Mouse (Mus musculus): Measurements from ENCODE around the gene Sstr5. TPM values are rescaled to one million over a fixed set of nuclear protein-coding genes. Genes with fewer than 3 reads are reported as not detected.

Sstr5 gene
- total and polyA plus RNA-seq, 2 experiments from 2014 or later = 1.7 to 2.0 TPM

DNA sequence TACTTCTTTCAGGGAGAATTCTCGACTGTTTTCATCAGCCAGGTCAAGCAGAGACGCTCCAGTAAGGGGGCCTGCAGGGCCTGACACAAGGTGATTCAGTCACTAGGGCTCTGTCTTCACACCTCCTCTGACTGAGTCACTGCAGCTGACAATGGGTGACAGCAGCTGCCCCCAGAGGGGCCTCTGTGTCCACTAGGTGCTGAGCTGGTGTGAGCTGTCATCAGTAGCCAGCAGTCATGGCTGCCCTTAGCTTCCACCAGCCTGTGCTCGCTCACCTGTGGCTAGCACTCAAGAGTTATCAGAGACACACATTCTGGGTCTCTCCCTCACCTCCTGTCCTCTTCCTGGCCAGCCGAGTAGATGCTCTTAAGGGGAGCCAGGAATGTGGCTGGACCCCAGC lies 16.3 kb downstream of the Sstr5 start:
- 63% methylated on average over 4 of the region's 4 CpGs for WGBS
- Histone ChIP-seq H3K27me3 (ENCODE audit: insufficient read depth, low read length) (peaks cover 6% of the 10 kb centered on the region; the same call in 1 of the 2 replicates), H3K9ac (replicated peaks; ENCODE audit: low read length, poor library complexity, severe bottlenecking) (no peak overlapping the region), H3K4me1 (ENCODE audit: insufficient read depth, low read length) (no peaks in the 10 kb centered on the region), H3K4me3 (ENCODE audit: low read depth, low read length) (no peak overlapping the region), H3K27ac (ENCODE audit: low read depth, low read length) (no peak overlapping the region), H3K36me3 (ENCODE audit: insufficient read depth, low read length) (no peaks in the 10 kb centered on the region), H3K4me2 (ENCODE audit: low read depth, low read length, poor library complexity, severe bottlenecking) (no peak overlapping the region), H3K9me3 (ENCODE audit: low read length) (no peaks in the 10 kb centered on the region)
- no peak for DNase-seq (ENCODE audit: low spot score)
- TF ChIP-seq CTCF (IDR thresholded peaks at IDR 0.05) = no peak
- no peak for ATAC-seq (ENCODE audit: low FRiP score)

DNA sequence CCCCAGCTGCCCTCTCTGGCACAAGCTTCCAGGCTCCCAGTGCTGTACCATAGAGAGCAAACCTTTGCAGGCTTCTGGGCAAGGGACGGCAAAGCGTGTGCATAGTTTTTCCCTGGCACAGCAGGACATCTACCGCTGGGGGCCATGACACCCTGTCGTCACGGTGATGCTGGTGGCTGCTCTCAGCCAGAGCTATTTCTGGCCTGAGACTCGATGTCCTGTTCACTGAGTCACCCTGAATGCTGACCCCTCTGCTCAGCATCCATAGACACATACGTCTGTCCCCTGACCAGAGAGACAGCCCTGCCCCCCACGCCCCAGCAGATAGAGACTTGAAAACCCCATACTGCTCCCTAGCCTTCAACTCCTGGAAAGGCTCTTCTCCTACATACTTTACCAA lies 16.9 kb downstream of the Sstr5 start:
- no peak overlapping the region for H3K4me2 ChIP-seq (ENCODE audit: low read depth, low read length, poor library complexity, severe bottlenecking)
- no peaks in the 10 kb centered on the region for H3K4me1 ChIP-seq (ENCODE audit: insufficient read depth, low read length)
- no peak for ATAC-seq (ENCODE audit: low FRiP score)
- H3K27me3 ChIP-seq (ENCODE audit: insufficient read depth, low read length) = peaks cover 6% of the 10 kb centered on the region; the same call in 1 of the 2 replicates
- no peak for DNase-seq (ENCODE audit: low spot score)
- H3K27ac ChIP-seq (ENCODE audit: low read depth, low read length) = no peak overlapping the region
- no peak overlapping the region for H3K9ac ChIP-seq (replicated peaks; ENCODE audit: low read length, poor library complexity, severe bottlenecking)
- 52% methylated on average over 8 of the region's 8 CpGs for WGBS
- H3K36me3 ChIP-seq (ENCODE audit: insufficient read depth, low read length) = no peaks in the 10 kb centered on the region
- H3K4me3 ChIP-seq (ENCODE audit: low read depth, low read length) = no peak overlapping the region
- H3K9me3 ChIP-seq (ENCODE audit: low read length) = no peaks in the 10 kb centered on the region
- no peak for TF ChIP-seq CTCF (IDR thresholded peaks at IDR 0.05)

DNA sequence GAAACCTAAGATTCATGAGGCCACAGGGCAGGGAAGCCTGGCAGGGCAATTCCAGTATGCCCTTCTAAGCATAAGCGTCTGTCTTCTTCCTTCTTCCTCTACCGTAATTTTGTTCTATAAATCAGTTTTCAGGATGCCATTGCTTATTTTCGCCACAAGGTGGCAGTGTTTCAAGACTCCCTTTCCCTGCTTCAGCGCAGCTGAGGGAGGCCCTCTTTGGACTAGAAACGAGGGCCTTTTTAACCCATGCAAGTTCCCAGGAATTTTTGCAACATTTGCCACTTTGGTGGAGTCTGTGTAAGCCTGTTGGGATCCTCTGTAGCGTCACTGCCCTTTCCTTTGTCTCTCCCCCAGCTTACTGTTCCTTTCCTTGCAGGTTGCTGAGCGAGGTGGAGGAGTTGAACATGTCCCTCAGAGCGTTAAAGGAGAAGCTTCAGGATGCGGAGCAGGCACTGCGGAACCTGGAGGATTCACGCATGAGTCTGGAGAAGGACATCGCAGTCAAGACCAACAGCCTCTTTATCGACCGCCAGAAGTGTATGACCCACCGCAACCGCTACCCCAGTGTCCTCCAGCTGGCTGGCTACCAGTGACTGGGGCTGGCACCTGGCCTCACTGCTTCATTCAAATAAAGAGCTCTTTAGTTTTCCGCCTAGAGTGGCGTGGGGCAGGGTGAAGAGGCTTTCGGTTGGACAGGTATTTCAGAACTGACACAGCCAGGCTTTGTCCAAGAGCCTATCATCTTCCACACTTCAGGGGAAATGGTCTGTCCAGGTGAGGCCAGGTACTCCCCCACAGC lies 20.9 kb downstream of the Sstr5 start:
- Histone ChIP-seq H3K36me3 (ENCODE audit: insufficient read depth, low read length) (no peaks in the 10 kb centered on the region), H3K27me3 (ENCODE audit: insufficient read depth, low read length) (peaks cover 9% of the 10 kb centered on the region), H3K27ac (ENCODE audit: low read depth, low read length) (no peak overlapping the region), H3K4me1 (ENCODE audit: insufficient read depth, low read length) (no peaks in the 10 kb centered on the region), H3K9me3 (ENCODE audit: low read length) (no peaks in the 10 kb centered on the region), H3K4me2 (ENCODE audit: low read depth, low read length, poor library complexity, severe bottlenecking) (no peak overlapping the region), H3K9ac (replicated peaks; ENCODE audit: low read length, poor library complexity, severe bottlenecking) (no peak overlapping the region), H3K4me3 (ENCODE audit: low read depth, low read length) (no peak overlapping the region)
- TF ChIP-seq CTCF (IDR thresholded peaks at IDR 0.05) = peak; percentile 97
- ATAC-seq (ENCODE audit: low FRiP score) (no peak), DNase-seq (ENCODE audit: low spot score) (peak; percentile 77)
- 41% methylated on average over 19 of the region's 19 CpGs for WGBS

DNA sequence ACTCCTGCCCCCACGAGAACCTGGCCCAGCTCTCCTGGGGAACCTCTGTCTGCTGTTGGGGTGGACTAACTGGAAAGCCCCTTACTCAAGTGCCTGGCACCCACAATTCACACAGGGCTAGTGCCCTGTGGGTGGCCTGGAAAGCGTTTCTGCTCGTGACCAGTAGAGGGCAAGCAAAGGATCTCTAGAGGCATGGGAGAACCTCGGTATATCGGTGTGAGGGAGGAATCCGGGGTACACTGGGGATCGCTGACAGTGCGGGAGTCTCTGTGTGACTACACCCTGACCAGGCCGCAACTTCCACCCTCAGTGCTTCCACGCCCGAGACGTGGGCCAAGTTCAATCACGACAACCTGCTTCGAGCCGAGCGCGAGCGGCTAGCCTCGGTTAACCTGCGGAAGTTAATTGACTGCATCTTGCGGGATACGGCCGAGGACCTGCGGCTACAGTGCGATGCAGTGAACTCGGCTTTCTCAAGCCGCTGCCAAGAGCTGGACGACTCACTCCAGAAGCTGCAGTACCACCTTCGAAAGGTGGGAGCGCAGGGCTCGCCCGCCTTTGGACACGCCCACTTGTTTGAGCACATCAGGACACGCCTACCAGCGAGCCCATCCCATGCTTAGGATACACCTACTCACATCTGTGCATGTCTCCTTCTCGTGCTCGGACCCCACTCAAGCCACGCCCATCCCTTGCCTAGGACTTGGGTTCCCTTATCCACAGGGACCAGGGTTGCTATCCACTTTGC lies 22.6 kb downstream of the Sstr5 start:
- Histone ChIP-seq H3K9me3 (ENCODE audit: low read length) (no peaks in the 10 kb centered on the region), H3K4me1 (ENCODE audit: insufficient read depth, low read length) (no peaks in the 10 kb centered on the region), H3K4me2 (ENCODE audit: low read depth, low read length, poor library complexity, severe bottlenecking) (peak overlapping the region; percentile 75), H3K27me3 (ENCODE audit: insufficient read depth, low read length) (peaks cover 9% of the 10 kb centered on the region), H3K9ac (replicated peaks; ENCODE audit: low read length, poor library complexity, severe bottlenecking) (peak overlapping the region; percentile 50), H3K27ac (ENCODE audit: low read depth, low read length) (no peak overlapping the region), H3K4me3 (ENCODE audit: low read depth, low read length) (peak overlapping the region; percentile 39), H3K36me3 (ENCODE audit: insufficient read depth, low read length) (no peaks in the 10 kb centered on the region)
- 2% methylated on average over 38 of the region's 38 CpGs for WGBS
- peak; percentile 72 for TF ChIP-seq CTCF (IDR thresholded peaks at IDR 0.05)
- DNase-seq (ENCODE audit: low spot score) (peak; percentile 80), ATAC-seq (ENCODE audit: low FRiP score) (peak; percentile 58)

DNA sequence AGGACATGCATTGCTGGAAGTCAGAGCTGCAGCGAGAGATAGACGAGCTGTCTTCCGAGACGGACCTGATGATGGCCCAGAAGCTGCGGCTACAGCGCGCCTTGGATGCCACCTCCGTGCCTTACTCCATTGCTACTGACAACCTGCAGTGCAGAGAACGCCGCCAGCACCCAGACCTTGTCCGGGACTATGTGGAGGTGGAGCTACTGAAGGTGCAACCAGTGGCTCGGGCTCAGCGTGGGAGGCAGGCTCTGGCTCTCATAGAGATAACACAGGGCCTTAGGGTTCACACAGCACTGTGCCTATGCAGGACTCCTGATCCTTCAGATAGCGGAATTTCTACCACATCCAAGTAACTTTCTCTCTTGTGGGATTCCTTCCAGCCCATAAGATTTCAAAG lies 25.0 kb downstream of the Sstr5 start:
- Histone ChIP-seq H3K27ac (ENCODE audit: low read depth, low read length) (no peak overlapping the region), H3K27me3 (ENCODE audit: insufficient read depth, low read length) (peaks cover 8% of the 10 kb centered on the region), H3K9me3 (ENCODE audit: low read length) (no peaks in the 10 kb centered on the region), H3K4me1 (ENCODE audit: insufficient read depth, low read length) (no peaks in the 10 kb centered on the region), H3K4me3 (ENCODE audit: low read depth, low read length) (0 out of 2 replicates have a peak overlapping the region, but pooled peaks have one; percentile 2), H3K9ac (replicated peaks; ENCODE audit: low read length, poor library complexity, severe bottlenecking) (no peak overlapping the region), H3K36me3 (ENCODE audit: insufficient read depth, low read length) (no peaks in the 10 kb centered on the region), H3K4me2 (ENCODE audit: low read depth, low read length, poor library complexity, severe bottlenecking) (peak overlapping the region; percentile 13; the same call in 1 of the 2 replicates)
- 56% methylated on average over 14 of the region's 14 CpGs for WGBS
- no peak for TF ChIP-seq CTCF (IDR thresholded peaks at IDR 0.05)
- DNase-seq (ENCODE audit: low spot score) (no peak), ATAC-seq (ENCODE audit: low FRiP score) (no peak)

DNA sequence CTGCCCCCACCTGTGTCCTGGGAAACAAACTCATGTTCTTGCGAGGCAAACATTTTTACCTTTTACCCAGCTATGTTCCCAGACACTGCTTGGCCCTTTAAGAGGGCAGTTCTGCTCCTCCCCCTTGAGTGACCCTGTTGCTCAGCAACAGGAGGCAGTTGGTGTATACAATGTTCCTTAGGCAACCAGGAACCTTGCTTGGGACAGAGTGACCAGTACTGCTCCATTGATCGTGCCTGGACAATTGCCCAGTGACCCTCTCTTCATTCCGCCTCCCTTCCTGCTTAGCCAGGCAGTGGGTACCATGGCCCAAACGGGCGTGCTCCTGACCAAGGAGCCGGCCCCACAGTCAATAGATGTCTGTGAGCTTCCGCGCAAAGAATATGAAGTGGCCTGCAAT lies 25.7 kb downstream of the Sstr5 start:
- no peak for TF ChIP-seq CTCF (IDR thresholded peaks at IDR 0.05)
- Histone ChIP-seq H3K9ac (replicated peaks; ENCODE audit: low read length, poor library complexity, severe bottlenecking) (no peak overlapping the region), H3K27me3 (ENCODE audit: insufficient read depth, low read length) (peaks cover 5% of the 10 kb centered on the region; the same call in 1 of the 2 replicates), H3K27ac (ENCODE audit: low read depth, low read length) (no peak overlapping the region), H3K4me2 (ENCODE audit: low read depth, low read length, poor library complexity, severe bottlenecking) (peak overlapping the region; percentile 13; the same call in 1 of the 2 replicates), H3K4me1 (ENCODE audit: insufficient read depth, low read length) (no peaks in the 10 kb centered on the region), H3K36me3 (ENCODE audit: insufficient read depth, low read length) (no peaks in the 10 kb centered on the region), H3K4me3 (ENCODE audit: low read depth, low read length) (peak overlapping the region; percentile 2; the same call in 1 of the 2 replicates), H3K9me3 (ENCODE audit: low read length) (no peaks in the 10 kb centered on the region)
- 33% methylated on average over 8 of the region's 8 CpGs for WGBS
- ATAC-seq (ENCODE audit: low FRiP score) (no peak), DNase-seq (ENCODE audit: low spot score) (peak; percentile 82)

All from midbrain, postnatal 0 days (tissue).